Mouse (Mus musculus): ENCODE data around the gene Slco3a1.

Gene Slco3a1

GRCm38 (mm10) chr7:74528182-74528581, 26.4 kb downstream of the Slco3a1 start:
- ATAC-seq (ENCODE audit: low TSS enrichment), result no peak

- no peak for ATAC-seq (ENCODE audit: low TSS enrichment)
Measured at GRCm38 (mm10) chr7:74527689-74528088, 26.9 kb downstream of the Slco3a1 start.

GRCm38 (mm10) chr7:74526030-74526429, 28.6 kb downstream of the Slco3a1 start:
- ATAC-seq (ENCODE audit: low TSS enrichment), result peak; percentile 56

- ATAC-seq (ENCODE audit: low TSS enrichment), result 0 out of 2 replicates have a peak, but pooled peaks have one; percentile 19
Measured at GRCm38 (mm10) chr7:74525586-74525985, 29.0 kb downstream of the Slco3a1 start.

- ATAC-seq (ENCODE audit: low TSS enrichment), result no peak
Measured at GRCm38 (mm10) chr7:74524188-74524971, 30.2 kb downstream of the Slco3a1 start.

- ATAC-seq (ENCODE audit: low TSS enrichment), result no peak
Measured at GRCm38 (mm10) chr7:74523086-74523485, 31.5 kb downstream of the Slco3a1 start.

GRCm38 (mm10) chr7:74522260-74522659, 32.3 kb downstream of the Slco3a1 start:
- ATAC-seq (ENCODE audit: low TSS enrichment), result no peak

GRCm38 (mm10) chr7:74519386-74519785, 35.2 kb downstream of the Slco3a1 start:
- no peak for ATAC-seq (ENCODE audit: low TSS enrichment)

- no peak for ATAC-seq (ENCODE audit: low TSS enrichment)
Measured at GRCm38 (mm10) chr7:74518776-74519175, 35.8 kb downstream of the Slco3a1 start.

- no peak for ATAC-seq (ENCODE audit: low TSS enrichment)
Measured at GRCm38 (mm10) chr7:74518255-74518654, 36.3 kb downstream of the Slco3a1 start.

- ATAC-seq (ENCODE audit: low TSS enrichment), result no peak
Measured at GRCm38 (mm10) chr7:74510676-74511075, 43.9 kb downstream of the Slco3a1 start.

GRCm38 (mm10) chr7:74508205-74508604, 46.4 kb downstream of the Slco3a1 start:
- no peak for ATAC-seq (ENCODE audit: low TSS enrichment)

GRCm38 (mm10) chr7:74506856-74507255, 47.7 kb downstream of the Slco3a1 start:
- no peak for ATAC-seq (ENCODE audit: low TSS enrichment)

GRCm38 (mm10) chr7:74505635-74506034, 48.9 kb downstream of the Slco3a1 start:
- ATAC-seq (ENCODE audit: low TSS enrichment), result no peak

GRCm38 (mm10) chr7:74501187-74501586, 53.4 kb downstream of the Slco3a1 start:
- peak; percentile 64; the same call in 1 of the 2 replicates for ATAC-seq (ENCODE audit: low TSS enrichment)

- no peak for ATAC-seq (ENCODE audit: low TSS enrichment)
Measured at GRCm38 (mm10) chr7:74499470-74499869, 55.1 kb downstream of the Slco3a1 start.

- ATAC-seq (ENCODE audit: low TSS enrichment), result no peak
Measured at GRCm38 (mm10) chr7:74498266-74498980, 56.2 kb downstream of the Slco3a1 start.

GRCm38 (mm10) chr7:74497203-74497602, 57.4 kb downstream of the Slco3a1 start:
- ATAC-seq (ENCODE audit: low TSS enrichment), result no peak

- no peak for ATAC-seq (ENCODE audit: low TSS enrichment)
Measured at GRCm38 (mm10) chr7:74495451-74495850, 59.1 kb downstream of the Slco3a1 start.

GRCm38 (mm10) chr7:74493775-74494174, 60.8 kb downstream of the Slco3a1 start:
- ATAC-seq (ENCODE audit: low TSS enrichment), result no peak

GRCm38 (mm10) chr7:74491683-74492355, 62.8 kb downstream of the Slco3a1 start:
- peak; percentile 51 for ATAC-seq (ENCODE audit: low TSS enrichment)

GRCm38 (mm10) chr7:74488141-74488540, 66.4 kb downstream of the Slco3a1 start:
- ATAC-seq (ENCODE audit: low TSS enrichment), result no peak
